Mouse (Mus musculus): ENCODE measurements around the gene Glrx2. TPM values are rescaled to one million over a fixed set of nuclear protein-coding genes. Genes with fewer than 3 reads are reported as not detected.

The Glrx2 gene
- total RNA-seq, 2 experiments from 2014 or later: 109 to 112 TPM

DNA sequence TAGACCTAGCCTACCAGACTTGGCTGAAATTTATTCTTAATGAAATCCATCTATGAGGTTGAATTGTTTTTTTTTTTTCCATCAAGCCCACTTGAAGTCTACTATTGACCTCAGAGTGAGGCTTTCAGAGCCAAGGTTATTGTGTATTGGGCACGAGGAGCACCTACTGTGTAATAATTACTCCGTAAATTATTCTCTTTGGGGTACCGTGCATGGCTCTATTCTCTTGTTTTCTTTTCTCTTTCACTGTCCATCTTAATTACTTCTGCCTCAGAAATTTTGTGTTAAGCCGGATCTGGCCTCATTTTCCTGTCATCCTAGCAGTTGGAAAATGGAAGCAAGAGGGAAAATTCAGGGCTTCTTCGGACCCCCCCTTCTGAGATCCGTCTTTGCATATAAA, 26.0 kb downstream of the Glrx2 start:
- no peak for DNase-seq (ENCODE audit: low spot score in 2 of 2)

GRCm38 (mm10) chr1:143745871-143746270, 29.7 kb downstream of the Glrx2 start:
- DNase-seq (ENCODE audit: low spot score in 2 of 2): no peak

GRCm38 (mm10) chr1:143762159-143762558, 46.0 kb downstream of the Glrx2 start:
- no peak for DNase-seq (ENCODE audit: low spot score in 2 of 2)

DNA sequence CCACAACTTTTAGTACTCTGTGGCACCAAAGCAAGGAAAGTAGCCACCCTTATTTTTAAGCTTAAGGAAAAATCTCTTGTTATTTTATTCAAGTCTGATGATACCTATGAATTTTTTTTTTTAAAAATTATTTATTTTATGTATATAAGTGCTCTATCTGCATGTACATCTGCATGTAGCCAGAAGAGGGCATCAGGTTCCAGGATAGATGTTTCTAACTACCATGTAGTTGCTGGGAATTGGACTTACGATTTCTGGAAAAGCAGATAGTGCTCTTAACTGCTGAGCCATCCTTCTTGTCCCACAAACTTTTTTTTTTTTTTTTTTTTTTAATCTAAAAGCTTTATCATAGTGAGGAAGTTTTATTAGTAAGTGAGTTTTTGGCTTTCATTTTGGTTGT, 48.3 kb downstream of the Glrx2 start:
- DNase-seq (ENCODE audit: low spot score in 2 of 2): no peak

GRCm38 (mm10) chr1:143765801-143766200, 49.7 kb downstream of the Glrx2 start:
- no peak for DNase-seq (ENCODE audit: low spot score in 2 of 2)

- DNase-seq (ENCODE audit: low spot score in 2 of 2): no peak
Measured at GRCm38 (mm10) chr1:143766238-143766637, 50.1 kb downstream of the Glrx2 start.

DNA sequence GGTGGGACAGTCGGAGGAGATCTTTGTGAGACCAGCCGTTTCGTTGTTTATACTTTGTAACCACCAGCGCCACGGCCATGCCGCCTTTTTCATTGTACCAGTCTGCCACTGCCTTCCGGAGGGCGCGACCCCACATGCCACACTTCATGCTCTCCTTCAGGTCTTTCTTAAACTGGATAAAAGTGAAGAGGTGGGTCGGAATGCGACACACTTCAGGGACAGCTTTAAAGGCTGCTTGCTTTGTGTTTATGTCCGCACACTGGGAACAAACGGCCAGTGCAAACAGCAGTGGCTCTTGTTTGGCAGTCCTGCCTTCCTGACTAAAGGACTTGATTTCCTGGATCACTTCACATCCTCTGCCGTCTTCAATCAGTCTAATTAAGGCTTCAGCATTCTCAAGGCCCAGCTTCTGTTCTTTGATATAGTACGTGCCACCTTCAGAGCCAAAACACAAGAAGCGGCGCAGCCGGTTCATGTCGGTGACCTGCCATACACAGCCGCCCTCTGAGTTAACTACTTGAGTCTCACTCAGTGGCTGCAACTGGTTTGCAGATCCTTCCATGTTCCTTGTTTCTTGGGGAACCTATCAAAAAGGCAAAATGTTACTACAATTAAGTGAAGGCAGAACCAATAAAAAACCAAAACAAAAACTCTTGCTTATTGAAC, 54.4 kb downstream of the Glrx2 start:
- DNase-seq (ENCODE audit: low spot score in 2 of 2): no peak

- DNase-seq (ENCODE audit: low spot score in 2 of 2): no peak
Measured at GRCm38 (mm10) chr1:143773082-143773481, 56.9 kb downstream of the Glrx2 start.

GRCm38 (mm10) chr1:143773909-143774308, 57.8 kb downstream of the Glrx2 start:
- no peak for DNase-seq (ENCODE audit: low spot score in 2 of 2)

DNA sequence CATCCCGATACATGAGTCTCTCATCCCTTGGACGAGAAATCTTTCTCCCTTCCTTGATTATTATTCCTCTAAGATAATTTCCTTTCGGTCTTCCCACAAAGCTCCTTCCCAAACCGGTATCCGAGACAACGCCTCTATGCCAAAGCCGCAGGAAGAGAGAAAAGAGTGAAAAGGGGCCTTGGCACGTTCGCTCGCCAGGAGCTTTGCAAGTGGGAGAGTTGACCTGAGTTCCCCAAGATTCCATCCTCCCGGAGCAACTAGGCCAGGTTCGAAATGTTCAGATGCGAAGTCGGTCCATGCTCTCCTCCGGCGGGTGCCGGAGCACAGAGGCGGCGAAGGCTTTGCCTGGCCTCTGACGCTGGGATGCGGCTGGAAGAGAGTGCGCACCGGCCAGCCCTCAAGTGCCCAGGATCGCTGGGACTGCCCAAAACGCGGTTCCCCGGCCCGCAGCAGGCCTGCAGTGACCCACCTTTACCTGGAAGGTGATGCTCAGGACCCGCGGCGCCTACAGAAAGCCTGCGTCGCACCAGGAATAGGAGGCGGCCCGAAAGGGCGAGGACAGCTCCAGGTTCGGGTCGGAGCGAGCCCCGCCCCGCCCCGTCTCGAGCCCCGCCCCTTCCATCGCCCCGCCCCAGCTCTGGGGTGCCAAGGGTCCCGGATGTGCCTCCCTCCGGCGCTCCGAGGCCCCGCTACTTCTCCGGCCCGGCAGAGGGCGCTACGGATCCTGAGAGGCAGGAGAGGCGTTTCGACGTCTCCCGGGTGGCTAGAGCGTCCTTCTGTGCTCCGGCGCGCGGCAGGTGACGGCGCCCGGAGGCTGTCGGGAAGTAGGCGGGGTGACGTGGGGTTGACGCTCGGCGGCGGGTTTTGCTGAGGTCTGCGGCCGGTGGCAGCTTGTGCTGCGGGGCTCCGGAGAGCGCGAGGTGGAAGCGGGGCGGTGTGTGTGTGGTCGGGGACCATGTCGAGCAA, 60.6 kb downstream of the Glrx2 start, which contains the start of the genes Trove2 and Uchl5:
Gene Trove2, minus strand, starts transcription at position 623 of the 966 bp plus-strand sequence.
Gene Uchl5, plus strand, starts transcription at position 827 of the 966 bp plus-strand sequence.
- peak; percentile 99 for DNase-seq (ENCODE audit: low spot score in 2 of 2)

DNA sequence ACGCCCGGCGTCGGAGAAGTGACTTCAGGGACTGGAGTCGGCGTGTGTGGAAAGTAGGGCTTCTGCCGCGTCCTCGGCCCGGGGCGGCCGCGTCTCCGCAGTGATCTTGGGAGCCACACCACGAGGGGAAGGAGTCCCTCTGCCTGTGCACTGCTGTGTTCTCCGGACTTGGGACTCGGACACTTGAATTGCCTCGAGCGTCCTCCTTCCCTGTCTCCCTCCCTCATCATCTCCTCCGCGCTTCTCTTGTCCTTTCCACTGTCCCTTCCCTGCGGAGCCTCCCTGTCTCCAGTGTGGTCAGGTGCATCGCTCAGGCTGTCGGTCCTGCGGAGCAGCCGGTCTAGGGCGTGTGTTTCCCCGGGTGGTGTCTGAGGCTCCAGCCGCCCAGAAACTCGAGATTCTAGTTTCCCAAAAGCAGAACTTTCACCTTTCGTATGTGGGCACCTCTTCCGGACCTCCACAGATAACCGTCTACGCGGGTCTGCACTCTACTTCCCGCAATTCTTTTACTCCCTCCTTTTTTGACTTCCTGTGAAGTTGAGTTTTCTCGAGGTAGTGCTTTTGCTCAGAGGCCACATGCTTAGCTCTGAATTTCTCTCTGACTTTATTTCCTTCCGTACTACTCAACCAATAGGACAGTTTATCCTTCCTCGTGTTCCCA, 61.5 kb downstream of the Glrx2 start:
- no peak for DNase-seq (ENCODE audit: low spot score in 2 of 2)

DNA sequence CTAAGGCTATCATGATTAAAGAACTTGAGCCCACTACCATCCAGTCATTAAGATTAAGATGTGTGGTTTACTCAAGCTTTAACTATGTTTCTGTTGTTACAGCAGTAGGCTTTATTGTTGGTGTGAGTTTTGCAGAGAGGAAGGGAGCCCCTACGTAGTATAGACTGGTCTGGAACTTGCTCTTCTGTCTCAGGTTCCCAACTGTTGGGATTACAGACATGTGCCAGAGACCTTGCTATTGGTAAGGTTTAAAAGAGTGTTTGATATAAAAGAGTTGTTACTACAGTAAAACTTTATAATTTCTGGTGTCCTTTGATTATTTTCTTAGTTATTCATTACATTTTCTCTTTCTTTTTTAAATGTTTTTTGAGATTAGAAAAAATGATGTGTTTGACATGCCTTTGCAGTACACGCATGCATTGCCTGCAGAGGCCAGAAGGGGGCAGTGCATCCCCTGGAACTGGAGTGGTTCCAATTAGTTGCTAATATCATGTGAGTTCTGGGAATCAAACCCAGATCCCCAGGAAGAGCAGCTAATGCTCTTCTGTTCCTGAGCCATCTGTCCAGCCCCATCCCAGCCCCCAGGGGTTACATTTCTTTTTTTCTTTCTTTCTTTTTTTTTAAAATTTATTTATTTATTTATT, 72.6 kb downstream of the Glrx2 start:
- peak in 1 of 2 experiments; percentile 30 for DNase-seq (ENCODE audit: low spot score in 2 of 2)

Other genes starting within 250 kb of the Glrx2 start
- gene B3galt2, start 75.7 kb upstream of the Glrx2 start, total RNA-seq (2021): 10 to 100 TPM; 20.0 to 23.3 TPM
- gene Cdc73, start 13.4 kb upstream of the Glrx2 start, total RNA-seq (2021): 10 to 100 TPM; 48.0 to 49.2 TPM
- 10 to 100 TPM; 31.9 to 32.2 TPM for gene Trove2, start 60.7 kb downstream of the Glrx2 start, total RNA-seq (2021)
- gene Uchl5, start 60.9 kb downstream of the Glrx2 start, total RNA-seq (2021): 10 to 100 TPM; 33.0 to 37.4 TPM